Mouse (Mus musculus) c-Kit-positive CD71-positive TER-119-negative erythroid progenitor cells, embryonic 14.5 days (primary cell): ENCODE results near the gene Ivl.
A peak's percentile ranks its signal among the peaks of the same experiment; 100 is the strongest.

Experiments used
- DNase-seq: peaks from one replicate; pipeline ENCODE4 v3.0.0-alpha.2; 2013; ENCODE audit warnings: low read depth

Gene Ivl

DNA sequence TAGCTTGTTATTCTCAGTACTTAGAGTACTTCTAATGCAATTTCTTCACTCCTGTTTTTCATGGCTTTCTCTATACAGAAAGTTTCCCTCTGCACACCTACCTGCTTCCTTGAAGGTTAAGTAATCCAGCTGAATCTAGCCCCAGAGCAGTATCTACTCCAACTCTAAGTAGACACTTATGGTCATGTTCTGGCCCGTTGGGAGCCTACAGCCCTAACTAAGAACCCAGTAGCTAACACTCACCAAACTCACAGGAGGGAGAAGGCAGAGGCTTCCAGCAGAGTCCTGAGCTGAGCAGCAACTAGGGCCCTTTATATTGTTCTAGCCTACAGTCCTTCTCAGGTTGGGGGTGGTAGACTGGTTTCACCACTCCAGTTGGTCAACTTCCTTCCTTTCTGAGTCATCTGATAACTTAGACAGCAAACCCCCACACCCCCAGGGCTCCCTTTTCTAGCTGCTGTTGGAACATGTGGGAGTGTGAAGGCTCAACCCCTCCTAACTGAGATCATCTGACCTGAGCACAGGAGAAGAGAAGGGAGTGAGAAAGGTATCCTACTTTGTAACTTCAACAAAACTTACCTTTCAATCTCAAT is at the start of gene Ivl:
Gene Ivl (minus strand): TSS at position 287 of the 593 bp plus-strand sequence.
- DNase-seq, result no peak

DNA sequence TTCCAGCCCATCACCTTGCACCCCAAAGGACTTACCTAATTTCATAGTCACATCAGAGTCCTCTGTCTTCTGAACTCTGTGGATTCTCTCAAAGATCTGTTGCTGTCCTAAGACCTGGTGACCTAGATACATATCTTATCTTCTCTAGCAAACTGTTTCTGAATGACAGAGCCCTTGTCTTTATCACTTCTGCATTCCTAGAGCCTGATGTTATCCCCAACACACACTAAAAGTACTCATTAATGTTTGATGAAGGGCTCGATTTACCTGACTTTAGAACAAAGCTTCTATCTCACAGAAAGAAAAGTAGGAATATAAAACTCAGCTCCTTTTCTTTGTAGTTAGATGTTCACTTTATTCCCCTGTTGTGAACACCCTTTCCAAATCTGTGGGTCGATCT is 48.0 kb upstream of the Ivl start, which contains the start of gene Lce6a:
Gene Lce6a (minus strand): TSS at position 101 of the 400 bp plus-strand sequence.
- no peak for DNase-seq

DNA sequence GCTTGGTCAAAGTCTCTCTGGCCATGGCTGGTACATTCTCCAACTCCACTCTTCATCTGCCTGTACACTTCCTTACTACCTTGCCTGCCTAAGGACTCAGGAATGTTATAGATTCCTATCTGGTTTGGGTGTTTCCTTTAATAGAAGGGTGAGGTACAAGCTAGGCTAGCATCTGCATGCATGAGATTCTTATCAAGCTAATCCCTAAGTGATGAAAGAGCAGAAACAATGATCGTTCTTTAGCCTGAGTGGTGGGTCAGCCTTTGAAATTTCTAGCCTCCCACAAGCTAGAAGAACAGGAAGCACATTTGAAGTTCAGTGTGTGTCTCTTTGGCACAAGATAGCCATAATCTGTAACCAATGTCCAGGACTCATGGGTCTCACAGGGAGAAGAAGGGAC is 36.3 kb upstream of the Ivl start:
- DNase-seq, result no peak

DNA sequence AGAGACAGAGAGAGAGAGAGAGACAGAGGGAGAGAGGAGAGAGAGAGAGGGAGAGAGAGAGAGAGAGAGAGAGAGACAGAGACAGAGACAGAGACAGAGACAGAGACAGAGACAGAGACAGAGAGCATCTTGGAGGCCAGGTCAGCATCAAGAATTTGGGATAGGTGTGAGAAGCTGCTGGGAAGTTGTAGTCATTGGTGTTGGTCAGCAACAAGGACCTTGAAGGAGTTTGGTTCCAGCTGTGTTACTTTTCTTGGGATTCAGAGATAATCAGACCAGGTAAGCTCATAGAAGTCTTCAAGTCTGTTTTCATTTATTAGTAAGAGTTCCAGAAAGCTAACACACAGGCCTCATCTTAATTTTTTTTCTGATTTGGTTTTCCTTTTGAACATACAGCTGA is 33.9 kb upstream of the Ivl start, which contains the start of gene 2210017I01Rik:
Gene 2210017I01Rik (minus strand): TSS at position 101 of the 400 bp plus-strand sequence.
- DNase-seq, result no peak

DNA sequence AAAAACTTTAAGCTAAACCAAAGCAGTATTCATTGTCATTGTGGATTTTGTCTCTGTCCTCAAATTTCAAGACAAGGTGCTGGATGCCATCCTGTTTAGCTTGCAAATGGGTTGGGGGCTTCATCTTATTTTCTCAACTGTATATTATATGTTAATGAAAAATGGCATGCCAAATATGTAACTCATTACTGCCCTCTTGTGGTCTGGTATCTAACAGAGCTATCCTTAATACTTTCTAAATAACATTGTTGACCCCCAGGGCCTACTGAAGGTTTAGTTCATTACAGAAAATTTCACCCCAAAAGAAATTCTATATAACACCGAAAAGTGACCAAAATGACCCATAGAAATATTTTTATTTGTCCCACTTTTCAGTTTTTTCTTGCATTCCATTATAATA is 28.6 kb upstream of the Ivl start:
- DNase-seq, result peak; percentile 13

DNA sequence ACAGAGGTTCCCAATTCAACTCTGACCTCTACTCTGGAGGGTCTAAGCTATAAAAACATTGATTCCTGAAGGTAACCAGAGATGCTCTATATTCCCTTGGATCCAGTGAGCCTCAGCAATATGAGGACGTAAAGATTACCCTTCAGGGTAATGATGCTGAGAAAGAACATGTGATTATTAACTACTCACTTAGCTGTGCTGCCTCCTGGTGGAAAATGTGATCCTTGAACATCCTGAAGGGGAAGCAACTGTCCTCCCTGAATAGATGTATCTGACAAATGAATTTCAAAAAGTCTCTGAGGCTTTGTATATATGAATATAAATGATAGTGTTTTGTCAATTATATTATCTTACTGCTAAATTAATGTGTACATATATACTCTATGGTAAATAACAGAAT is 26.9 kb upstream of the Ivl start:
- no peak for DNase-seq

DNA sequence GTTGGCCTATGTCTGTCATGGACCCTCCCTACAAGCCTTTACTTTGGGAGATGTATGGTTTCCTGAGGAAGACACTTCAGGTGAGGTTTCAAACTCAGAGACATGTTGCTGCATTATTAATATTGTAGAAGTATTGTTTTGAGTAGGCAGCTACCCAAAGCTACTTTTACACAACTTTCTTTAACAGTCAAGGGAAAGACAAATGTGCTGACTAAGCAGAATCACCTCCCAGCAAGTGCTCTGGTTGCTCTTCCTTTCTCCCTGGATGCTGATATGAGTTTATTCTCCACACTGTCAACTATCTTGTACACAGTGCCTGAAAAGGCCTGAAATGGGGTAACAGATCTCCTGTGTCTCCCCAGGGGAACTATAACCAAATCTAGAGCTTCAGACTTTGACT is 26.4 kb upstream of the Ivl start:
- no peak for DNase-seq

DNA sequence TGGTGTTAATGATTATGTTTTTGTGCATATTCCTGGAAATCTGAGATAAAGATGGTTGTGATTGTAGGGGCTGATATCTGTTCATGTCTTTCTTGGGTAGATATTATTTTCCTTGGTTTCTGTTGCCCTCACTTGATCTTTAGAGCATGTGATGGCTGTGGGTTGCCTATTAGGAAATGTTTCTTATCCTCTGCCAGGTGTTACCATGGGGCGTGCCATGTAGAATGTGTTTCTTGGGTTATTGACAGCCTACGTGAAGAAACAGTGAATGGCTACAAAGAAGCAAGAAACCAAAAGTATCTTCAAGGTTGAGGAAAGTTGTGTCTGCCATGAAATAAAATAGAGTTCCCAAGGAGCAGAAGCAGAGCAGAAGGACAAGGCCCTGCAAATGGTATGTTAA is 24.9 kb upstream of the Ivl start:
- DNase-seq, result no peak

DNA sequence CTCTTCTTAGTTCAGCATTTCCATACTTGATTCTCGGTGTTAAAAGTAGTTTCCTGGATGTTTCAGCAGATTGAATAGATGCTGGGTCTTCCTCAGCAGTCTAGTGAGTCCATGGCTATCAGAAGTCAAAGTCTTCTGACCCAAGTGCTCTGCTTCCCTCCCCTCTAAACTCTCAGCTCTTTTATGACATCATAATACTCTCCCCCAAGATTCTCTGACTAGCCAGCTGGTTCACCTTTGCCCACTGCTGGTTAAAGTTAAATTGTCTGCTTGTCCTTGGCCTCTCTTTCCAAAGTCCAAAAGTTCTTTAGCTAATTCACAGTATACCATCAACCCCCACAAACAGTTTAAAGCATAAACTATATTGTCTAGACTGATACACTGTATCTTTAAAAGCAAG is 15.3 kb upstream of the Ivl start, which contains the start of gene Smcp:
Gene Smcp (minus strand): TSS at position 140 of the 400 bp plus-strand sequence.
- DNase-seq, result no peak

DNA sequence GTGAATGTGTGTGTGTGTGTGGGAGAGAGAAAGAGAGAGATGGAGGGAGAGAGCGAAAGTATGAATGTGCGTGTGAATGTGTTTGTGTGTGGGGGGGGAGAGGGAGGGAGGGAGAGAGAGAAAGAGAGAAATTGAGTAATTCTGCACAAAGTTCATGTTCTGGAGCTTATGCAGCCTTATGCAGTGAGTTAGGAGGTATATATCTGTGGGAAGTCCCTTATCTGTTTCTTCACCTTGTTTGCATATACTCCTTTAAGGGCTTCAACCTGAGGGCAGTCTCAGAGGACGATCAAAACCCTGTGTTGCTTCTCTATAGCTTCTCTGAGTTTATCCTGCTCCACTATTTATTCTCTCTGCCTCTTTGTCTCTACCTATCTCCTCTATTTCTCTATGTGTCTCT is 13.7 kb upstream of the Ivl start:
- DNase-seq, result no peak

DNA sequence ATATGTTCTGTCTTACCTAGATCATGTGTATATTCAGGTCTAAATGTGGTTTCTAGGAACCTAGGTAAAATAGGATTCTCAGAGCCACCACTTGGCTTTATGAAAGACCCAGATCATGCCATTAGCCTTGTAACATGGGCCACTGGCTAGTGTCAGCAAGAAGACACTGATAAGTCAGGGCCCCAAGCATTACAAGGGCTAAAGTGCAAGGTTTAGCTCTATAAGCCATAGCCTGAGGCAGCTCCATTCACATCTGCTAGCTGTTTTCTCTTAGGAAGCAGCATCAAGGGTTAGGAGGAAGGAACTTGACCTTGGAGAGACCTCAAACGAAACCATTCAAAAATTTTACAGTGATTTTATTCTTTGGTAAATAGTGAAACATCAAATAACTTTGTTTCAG is 11.5 kb upstream of the Ivl start:
- no peak for DNase-seq

DNA sequence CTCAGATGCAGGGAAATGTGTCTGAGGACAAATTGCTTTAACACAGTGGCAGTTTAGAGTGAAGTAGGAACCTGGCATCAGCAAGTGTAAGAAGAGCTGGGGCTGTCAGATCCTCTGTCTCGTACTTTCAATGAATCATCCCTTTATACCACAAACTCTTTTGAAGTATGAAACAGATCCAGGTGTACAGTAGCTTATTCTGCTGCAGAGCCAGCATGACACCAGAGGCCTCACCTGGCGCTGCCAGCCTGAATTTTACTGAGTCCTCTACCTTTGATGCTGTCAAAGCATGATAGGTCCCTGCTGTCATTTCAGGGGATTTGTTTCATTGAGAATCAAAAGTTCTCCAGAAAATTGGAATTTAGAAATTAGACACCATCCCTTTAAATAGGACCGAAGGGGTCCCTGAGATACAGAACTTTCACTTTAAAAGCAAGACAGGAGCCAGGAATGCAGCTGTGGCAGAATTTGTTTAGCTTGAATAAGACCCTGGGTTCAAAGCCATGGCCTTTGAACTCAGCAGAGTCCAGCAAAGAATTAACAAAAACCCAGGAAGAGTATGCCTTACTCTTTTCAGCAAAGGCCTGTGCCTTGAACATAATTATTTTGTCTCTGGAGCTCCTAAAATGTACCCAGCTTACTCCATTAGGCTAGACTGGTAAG is 9.8 kb upstream of the Ivl start:
- DNase-seq, result no peak

DNA sequence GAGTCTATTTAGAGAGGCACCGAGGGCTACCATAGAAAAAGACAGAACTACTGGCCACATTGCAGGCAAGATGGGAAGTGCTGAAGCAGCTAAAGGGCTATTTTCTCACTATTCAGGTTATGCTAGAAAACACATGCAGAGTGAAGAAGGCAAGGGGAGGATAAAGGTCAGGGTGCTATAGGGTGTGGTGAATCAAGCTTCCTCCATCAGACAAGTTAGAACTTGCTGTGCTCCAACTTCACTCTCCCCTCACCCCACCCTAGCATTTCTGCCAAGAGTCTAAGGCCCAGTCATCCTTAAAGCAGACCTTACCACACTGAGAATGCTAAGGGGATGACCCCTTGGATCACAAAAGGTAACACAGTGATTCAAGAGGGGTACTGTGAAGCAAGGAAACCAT is 6.0 kb upstream of the Ivl start:
- DNase-seq, result no peak

DNA sequence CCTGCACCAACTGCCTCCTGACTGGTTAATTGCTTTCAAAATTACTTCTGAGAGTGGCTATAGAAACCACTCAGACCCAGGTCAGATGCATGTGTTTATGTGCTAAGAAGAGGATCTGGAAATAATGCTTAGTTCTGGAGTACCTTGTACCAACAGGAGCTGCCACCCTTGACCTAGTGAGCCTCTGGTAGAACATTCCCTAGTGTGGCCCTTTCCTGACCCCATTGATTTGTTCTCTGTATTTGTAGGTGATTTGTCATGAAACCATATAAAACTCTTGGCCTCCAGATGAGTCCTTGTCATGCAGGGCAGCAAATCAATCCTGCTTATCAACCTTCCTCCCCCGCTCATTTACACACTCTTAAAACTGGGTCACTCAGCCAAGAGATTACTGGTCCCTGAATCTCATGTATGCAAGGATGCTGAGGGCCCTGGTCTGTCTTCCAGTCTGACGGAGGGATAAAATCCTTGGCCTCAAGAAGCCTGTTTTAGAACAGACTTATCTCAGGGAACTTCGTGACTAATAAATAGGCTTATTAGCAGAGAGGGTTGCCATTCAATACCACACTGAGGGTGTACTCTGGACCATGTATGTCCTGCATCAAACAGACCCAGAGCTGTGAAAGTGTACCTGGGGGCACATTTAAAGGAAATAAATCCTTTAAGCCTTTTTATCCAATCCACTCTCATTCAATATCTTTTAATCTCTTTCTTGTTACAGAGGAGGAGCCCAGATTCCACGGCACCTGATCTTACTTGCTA is 5.3 kb upstream of the Ivl start:
- no peak for DNase-seq

DNA sequence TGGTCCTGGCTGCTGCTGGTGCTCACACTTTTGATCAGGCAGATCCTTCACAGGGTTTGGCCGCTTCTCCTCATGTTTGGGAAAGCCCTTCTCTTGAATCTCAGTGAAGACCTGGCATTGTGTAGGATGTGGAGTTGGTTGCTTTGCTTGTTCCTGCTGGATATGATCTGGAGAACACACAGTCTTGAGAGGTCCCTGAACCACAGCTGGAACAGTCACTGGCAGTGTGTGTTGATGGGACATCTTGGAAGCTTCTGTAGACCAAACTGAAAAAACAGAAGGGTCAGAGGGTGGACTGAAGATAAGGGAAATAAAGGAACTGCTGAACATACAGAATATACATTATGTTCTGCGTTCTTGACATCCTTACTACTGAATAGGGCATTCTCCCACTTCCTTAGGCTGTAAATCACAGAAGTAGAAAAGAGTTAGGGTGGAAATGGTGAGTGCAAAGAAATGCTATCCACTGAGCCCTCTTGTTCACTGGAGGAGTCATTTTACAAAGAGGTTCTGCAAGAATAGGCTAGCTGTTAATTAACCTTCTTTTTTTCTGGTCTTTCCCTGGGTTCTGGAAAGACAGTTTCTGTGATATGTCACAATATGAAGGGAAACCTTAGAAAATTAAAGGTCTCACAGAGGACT is 900 bp downstream of the Ivl start:
- no peak for DNase-seq

DNA sequence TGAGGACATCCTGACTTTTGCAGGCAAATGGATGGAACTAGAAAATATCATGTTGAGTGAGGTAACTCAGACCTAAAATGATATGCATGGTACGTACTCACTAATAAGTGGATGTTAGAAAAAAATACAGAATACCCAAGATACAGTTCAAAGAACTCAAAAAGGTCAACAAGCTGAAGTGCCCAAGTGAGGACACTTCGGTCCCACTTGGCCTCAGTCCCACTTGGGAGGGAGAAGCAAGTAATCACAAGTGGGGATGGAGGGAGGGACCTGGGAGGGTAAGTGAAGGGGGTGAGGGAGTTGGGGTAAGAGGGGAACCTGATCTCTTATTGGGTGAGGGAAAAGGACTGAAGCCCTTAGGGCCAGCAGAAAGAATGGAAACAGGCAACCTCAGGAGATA is 4.8 kb downstream of the Ivl start:
- DNase-seq, result no peak

DNA sequence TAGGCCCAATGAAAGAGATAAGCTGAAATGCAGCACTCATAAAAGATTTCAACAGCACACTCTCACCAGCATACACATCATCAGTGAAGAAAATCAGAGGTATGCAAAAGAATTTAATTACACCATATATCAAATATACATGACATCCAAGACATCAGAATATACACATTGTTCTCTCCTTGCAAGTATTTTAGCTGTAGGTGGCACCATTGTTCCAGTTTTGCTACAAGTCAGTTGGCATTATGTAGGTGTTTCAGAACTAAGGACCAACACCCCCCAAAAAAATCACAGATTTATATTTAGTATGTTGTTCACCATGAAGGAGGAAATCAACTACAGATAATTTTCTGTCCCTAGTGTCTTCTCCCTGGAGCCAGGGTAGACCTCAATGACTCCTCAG is 8.1 kb downstream of the Ivl start:
- no peak for DNase-seq

DNA sequence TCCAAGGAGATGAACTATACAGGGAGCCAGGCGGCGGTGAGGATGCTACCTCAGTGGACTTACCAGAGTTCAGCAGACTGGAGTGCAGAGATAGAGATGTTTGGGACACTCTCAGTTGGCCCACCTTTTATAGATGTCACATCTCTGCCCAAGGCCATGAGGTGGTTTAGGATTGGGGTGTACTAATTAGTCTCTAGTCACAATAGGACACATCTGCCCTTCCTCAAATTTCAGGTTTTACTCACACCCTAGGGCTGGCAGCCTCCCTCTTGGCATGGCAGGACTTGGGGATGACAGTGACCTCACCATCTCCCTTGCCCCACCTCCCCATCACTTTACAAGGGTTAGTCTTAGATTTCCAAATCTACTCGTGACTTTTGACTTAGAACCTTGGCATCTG is 39.1 kb downstream of the Ivl start, which contains the start of gene 2310046K23Rik:
Gene 2310046K23Rik (minus strand): TSS at position 101 of the 400 bp plus-strand sequence.
- no peak for DNase-seq
